Mouse (Mus musculus): ENCODE data around the gene Atp6v1f. TPM values are rescaled to one million over a fixed set of nuclear protein-coding genes. Genes with fewer than 3 reads are reported as not detected.

The Atp6v1f gene
- polyA plus RNA-seq, 1 experiment from 2014 or later = 294 TPM

GRCm38 (mm10) chr6:29434911-29435691 is 32.4 kb upstream of the Atp6v1f start:
- Histone ChIP-seq H3K9ac (peak overlapping the region; percentile 34), H3K36me3 (ENCODE audit: poor library complexity, severe bottlenecking) (no peaks in the 10 kb centered on the region), H3K4me2 (peak overlapping the region; percentile 80), H3K4me3 (0 out of 2 replicates have a peak overlapping the region, but pooled peaks have one; percentile 4), H3K27ac (peak overlapping the region; percentile 44; the same call in 1 of the 2 replicates), H3K27me3 (peaks cover 54% of the 10 kb centered on the region), H3K4me1 (peaks cover 51% of the 10 kb centered on the region), H3K9me3 (replicated peaks) (no peaks in the 10 kb centered on the region)
- peak; percentile 37; the same call in 1 of the 2 replicates for ATAC-seq
- WGBS = 7% methylated on average over 13 of the region's 13 CpGs

- peak overlapping the region; percentile 80 for H3K4me2 ChIP-seq
- 0 out of 2 replicates have a peak overlapping the region, but pooled peaks have one; percentile 21 for H3K9ac ChIP-seq
- 11% methylated on average over 5 of the region's 6 CpGs for WGBS
- peaks cover 51% of the 10 kb centered on the region for H3K4me1 ChIP-seq
- H3K4me3 ChIP-seq = 0 out of 2 replicates have a peak overlapping the region, but pooled peaks have one; percentile 3
- peak overlapping the region; percentile 44 for H3K27ac ChIP-seq
- H3K27me3 ChIP-seq = peaks cover 47% of the 10 kb centered on the region
- ATAC-seq = peak; percentile 33; the same call in 1 of the 2 replicates
- H3K9me3 ChIP-seq (replicated peaks) = no peaks in the 10 kb centered on the region
- H3K36me3 ChIP-seq (ENCODE audit: poor library complexity, severe bottlenecking) = no peaks in the 10 kb centered on the region
Observed at GRCm38 (mm10) chr6:29435940-29436451, 31.5 kb upstream of the Atp6v1f start.

DNA sequence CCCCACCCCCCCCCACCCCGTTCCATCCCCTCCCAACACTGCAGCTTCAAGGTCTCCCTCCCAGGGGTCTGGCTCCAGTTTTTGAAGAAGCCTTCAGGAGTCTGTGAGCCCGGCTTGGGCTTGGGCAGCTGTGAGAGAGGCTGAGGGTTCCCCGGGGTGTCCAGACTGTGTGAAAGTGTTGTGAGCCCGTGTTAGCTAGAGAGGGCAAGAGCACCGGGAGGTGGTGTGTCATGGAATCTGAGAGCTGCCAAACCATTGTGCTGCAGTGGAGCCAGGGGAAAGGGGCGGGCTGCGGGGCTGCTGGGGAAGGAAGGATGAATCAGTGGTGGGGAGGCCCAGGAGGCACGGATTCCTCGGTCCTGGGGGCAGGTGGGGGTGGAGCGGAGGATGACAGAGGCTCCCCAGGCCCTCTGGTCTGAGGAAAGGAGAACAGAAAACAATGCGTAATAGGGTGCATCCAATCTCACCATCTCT is 31.0 kb upstream of the Atp6v1f start:
- no peaks in the 10 kb centered on the region for H3K9me3 ChIP-seq (replicated peaks)
- H3K4me2 ChIP-seq = peak overlapping the region; percentile 23
- WGBS = 5% methylated on average over 11 of the region's 11 CpGs
- peak; percentile 36; the same call in 1 of the 2 replicates for ATAC-seq
- peak overlapping the region; percentile 7; the same call in 1 of the 2 replicates for H3K27ac ChIP-seq
- H3K27me3 ChIP-seq = peaks cover 44% of the 10 kb centered on the region
- H3K36me3 ChIP-seq (ENCODE audit: poor library complexity, severe bottlenecking) = no peaks in the 10 kb centered on the region
- no peak overlapping the region; the same call in 1 of the 2 replicates for H3K9ac ChIP-seq
- H3K4me3 ChIP-seq = no peak overlapping the region
- peaks cover 49% of the 10 kb centered on the region for H3K4me1 ChIP-seq

- Histone ChIP-seq H3K4me1 (peaks cover 24% of the 10 kb centered on the region), H3K27me3 (peaks cover 16% of the 10 kb centered on the region), H3K4me2 (no peak overlapping the region), H3K9me3 (replicated peaks) (no peaks in the 10 kb centered on the region), H3K4me3 (no peak overlapping the region), H3K36me3 (ENCODE audit: poor library complexity, severe bottlenecking) (no peaks in the 10 kb centered on the region), H3K9ac (no peak overlapping the region), H3K27ac (no peak overlapping the region)
- no peak for ATAC-seq
- 83% methylated on average over 4 of the region's 4 CpGs for WGBS
Observed at GRCm38 (mm10) chr6:29439251-29439650, 28.3 kb upstream of the Atp6v1f start.

GRCm38 (mm10) chr6:29439789-29440188 is 27.7 kb upstream of the Atp6v1f start:
- no peak overlapping the region for H3K27ac ChIP-seq
- no peak overlapping the region for H3K9ac ChIP-seq
- H3K27me3 ChIP-seq = peaks cover 11% of the 10 kb centered on the region
- H3K9me3 ChIP-seq (replicated peaks) = no peaks in the 10 kb centered on the region
- no peaks in the 10 kb centered on the region for H3K36me3 ChIP-seq (ENCODE audit: poor library complexity, severe bottlenecking)
- H3K4me3 ChIP-seq = no peak overlapping the region
- WGBS = 94% methylated on average over 6 of the region's 6 CpGs
- H3K4me2 ChIP-seq = no peak overlapping the region
- H3K4me1 ChIP-seq = peaks cover 20% of the 10 kb centered on the region
- no peak for ATAC-seq

DNA sequence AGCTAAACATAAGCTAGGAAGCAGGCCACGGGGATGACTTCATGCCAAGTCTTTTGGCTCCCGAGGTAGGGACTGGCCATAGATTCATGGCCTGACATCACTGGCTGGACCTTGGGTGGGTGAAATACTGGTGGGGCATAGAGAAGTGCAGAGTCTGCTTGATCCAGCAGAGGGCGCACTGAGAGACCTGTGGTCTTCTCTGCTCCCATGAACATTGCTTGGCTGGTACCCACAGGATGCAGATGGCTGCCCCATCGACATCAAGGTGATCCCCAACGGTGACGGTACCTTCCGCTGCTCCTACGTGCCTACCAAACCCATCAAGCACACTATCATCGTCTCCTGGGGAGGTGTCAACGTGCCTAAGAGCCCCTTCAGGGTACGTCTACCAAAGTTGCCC is 22.7 kb upstream of the Atp6v1f start:
- H3K27me3 ChIP-seq = no peaks in the 10 kb centered on the region

DNA sequence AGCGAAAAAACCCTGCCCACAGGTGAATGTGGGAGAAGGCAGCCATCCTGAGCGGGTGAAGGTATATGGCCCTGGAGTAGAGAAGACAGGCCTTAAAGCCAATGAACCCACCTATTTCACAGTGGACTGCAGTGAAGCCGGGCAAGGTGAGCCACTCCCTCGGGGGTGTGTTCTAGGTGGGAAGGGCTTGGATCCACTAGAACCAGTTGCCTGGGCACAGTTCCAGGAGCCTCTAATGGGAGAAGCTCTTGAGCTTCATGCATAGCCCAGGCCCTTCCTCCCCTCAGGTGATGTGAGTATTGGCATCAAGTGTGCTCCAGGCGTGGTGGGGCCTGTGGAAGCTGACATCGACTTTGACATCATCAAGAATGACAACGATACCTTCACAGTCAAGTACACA is 22.2 kb upstream of the Atp6v1f start:
- Histone ChIP-seq H3K27me3 (no peaks in the 10 kb centered on the region), H3K4me2 (no peak overlapping the region), H3K9ac (no peak overlapping the region), H3K27ac (no peak overlapping the region), H3K9me3 (replicated peaks) (no peaks in the 10 kb centered on the region), H3K4me1 (no peaks in the 10 kb centered on the region), H3K4me3 (no peak overlapping the region), H3K36me3 (ENCODE audit: poor library complexity, severe bottlenecking) (no peaks in the 10 kb centered on the region)
- WGBS = 91% methylated on average over 7 of the region's 7 CpGs
- no peak for ATAC-seq

More for the DNA sequence above, 22.7 kb upstream of the Atp6v1f start:
- H3K4me1 ChIP-seq = no peaks in the 10 kb centered on the region
- no peak for ATAC-seq
- no peak overlapping the region for H3K27ac ChIP-seq
- H3K9ac ChIP-seq = no peak overlapping the region
- 73% methylated on average over 11 of the region's 11 CpGs for WGBS
- no peaks in the 10 kb centered on the region for H3K9me3 ChIP-seq (replicated peaks)
- H3K4me2 ChIP-seq = no peak overlapping the region
- H3K36me3 ChIP-seq (ENCODE audit: poor library complexity, severe bottlenecking) = no peaks in the 10 kb centered on the region
- H3K4me3 ChIP-seq = no peak overlapping the region

GRCm38 (mm10) chr6:29449858-29450257 is 17.7 kb upstream of the Atp6v1f start:
- no peak for ATAC-seq
- Histone ChIP-seq H3K4me2 (no peak overlapping the region), H3K27ac (no peak overlapping the region), H3K4me3 (no peak overlapping the region), H3K4me1 (no peaks in the 10 kb centered on the region), H3K9ac (no peak overlapping the region), H3K9me3 (replicated peaks) (no peaks in the 10 kb centered on the region), H3K27me3 (no peaks in the 10 kb centered on the region), H3K36me3 (ENCODE audit: poor library complexity, severe bottlenecking) (no peaks in the 10 kb centered on the region)
- WGBS = 29% methylated on average over 4 of the region's 4 CpGs

DNA sequence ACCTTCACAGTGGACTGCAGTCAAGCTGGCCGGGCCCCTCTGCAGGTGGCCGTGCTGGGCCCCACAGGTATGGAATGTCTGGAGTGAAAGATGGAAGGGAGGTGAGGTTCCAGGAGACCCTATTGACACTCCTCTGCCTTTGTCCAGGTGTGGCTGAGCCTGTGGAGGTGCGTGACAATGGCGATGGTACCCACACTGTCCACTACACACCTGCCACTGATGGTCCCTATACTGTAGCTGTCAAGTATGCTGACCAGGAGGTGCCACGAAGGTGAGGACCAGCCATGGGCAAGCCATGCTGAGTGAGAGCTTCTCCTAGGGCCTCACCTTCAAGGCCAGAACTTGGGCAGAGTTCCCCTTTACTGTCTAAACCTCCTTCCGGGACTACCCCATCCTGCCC is 16.9 kb upstream of the Atp6v1f start:
- no peak for ATAC-seq
- Histone ChIP-seq H3K9me3 (replicated peaks) (no peaks in the 10 kb centered on the region), H3K9ac (no peak overlapping the region), H3K4me2 (no peak overlapping the region), H3K27me3 (no peaks in the 10 kb centered on the region), H3K27ac (no peak overlapping the region), H3K4me3 (no peak overlapping the region), H3K4me1 (no peaks in the 10 kb centered on the region), H3K36me3 (ENCODE audit: poor library complexity, severe bottlenecking) (no peaks in the 10 kb centered on the region)
- WGBS = 89% methylated on average over 6 of the region's 6 CpGs

DNA sequence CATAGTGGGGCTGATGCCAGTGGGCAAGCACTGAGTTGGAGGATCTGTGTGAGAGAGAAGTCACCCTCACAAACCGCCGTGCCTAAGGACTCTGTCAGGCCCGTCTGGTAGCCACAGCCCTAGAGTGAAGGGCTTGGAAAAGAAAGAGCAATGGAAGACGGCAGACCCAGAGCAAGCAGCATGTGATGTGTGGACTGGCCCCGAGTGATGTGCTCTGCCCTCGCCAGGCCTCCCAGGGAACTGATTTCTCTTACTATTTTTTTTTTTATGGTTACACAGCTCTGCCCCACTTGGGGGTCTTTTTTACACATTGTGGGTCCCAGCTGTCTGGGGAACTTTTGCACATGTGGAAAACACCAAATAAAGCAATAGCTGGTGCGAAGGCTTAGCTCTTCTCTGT is 6.0 kb upstream of the Atp6v1f start:
- Histone ChIP-seq H3K4me3 (no peak overlapping the region), H3K9ac (no peak overlapping the region), H3K4me1 (no peaks in the 10 kb centered on the region), H3K4me2 (no peak overlapping the region), H3K27me3 (peaks cover 4% of the 10 kb centered on the region; the same call in 1 of the 2 replicates), H3K9me3 (replicated peaks) (no peaks in the 10 kb centered on the region), H3K36me3 (ENCODE audit: poor library complexity, severe bottlenecking) (no peaks in the 10 kb centered on the region), H3K27ac (no peak overlapping the region)
- no peak for ATAC-seq
- 52% methylated on average over 7 of the region's 7 CpGs for WGBS

GRCm38 (mm10) chr6:29463388-29463787 is 4.1 kb upstream of the Atp6v1f start:
- no peak overlapping the region for H3K4me3 ChIP-seq
- H3K27me3 ChIP-seq = peaks cover 4% of the 10 kb centered on the region; the same call in 1 of the 2 replicates
- H3K36me3 ChIP-seq (ENCODE audit: poor library complexity, severe bottlenecking) = no peaks in the 10 kb centered on the region
- H3K4me2 ChIP-seq = no peak overlapping the region
- H3K9ac ChIP-seq = no peak overlapping the region
- H3K27ac ChIP-seq = no peak overlapping the region
- no peak for ATAC-seq
- WGBS = 74% methylated on average over 3 of the region's 3 CpGs
- H3K9me3 ChIP-seq (replicated peaks) = no peaks in the 10 kb centered on the region
- H3K4me1 ChIP-seq = peaks cover 3% of the 10 kb centered on the region

GRCm38 (mm10) chr6:29468851-29469250 is 1.3 kb downstream of the Atp6v1f start:
- peaks cover 7% of the 10 kb centered on the region; the same call in 1 of the 2 replicates for H3K27me3 ChIP-seq
- H3K9ac ChIP-seq = peak overlapping the region; percentile 78; the same call in 1 of the 2 replicates
- ATAC-seq = no peak
- peak overlapping the region; percentile 83 for H3K4me2 ChIP-seq
- H3K4me1 ChIP-seq = peaks cover 20% of the 10 kb centered on the region
- no peaks in the 10 kb centered on the region for H3K9me3 ChIP-seq (replicated peaks)
- H3K27ac ChIP-seq = no peak overlapping the region
- whole genome bisulfite sequencing = 92% methylated on average over 3 of the region's 3 CpGs
- peaks cover 21% of the 10 kb centered on the region for H3K36me3 ChIP-seq (ENCODE audit: poor library complexity, severe bottlenecking)
- H3K4me3 ChIP-seq = peak overlapping the region; percentile 79
